Mouse (Mus musculus): ENCODE measurements around the gene Fras1.

DNA sequence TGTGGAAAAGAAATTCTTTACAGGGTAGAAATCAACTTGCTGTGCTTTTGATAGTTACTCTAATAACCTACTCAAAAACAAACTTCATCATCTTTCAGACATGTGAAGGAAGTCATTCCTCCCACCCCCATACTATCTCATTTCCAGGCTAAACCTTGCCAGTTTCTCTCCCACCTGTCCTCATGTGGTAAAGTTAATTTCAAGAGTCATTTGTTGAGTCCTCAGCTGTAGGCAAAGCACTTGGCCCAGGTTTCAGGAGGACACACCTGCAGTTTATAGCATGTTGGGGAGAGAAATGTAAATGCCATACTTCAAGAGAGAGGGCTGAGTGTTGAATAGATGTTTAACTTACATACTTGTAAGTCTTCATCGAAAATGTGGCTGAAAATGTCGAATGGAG, 107.4 kb downstream of the Fras1 start:
- TF ChIP-seq CTCF (IDR thresholded peaks at IDR 0.05; ENCODE audit: extremely low read depth, insufficient read length, insufficient replicate concordance, low read depth, low read length), result no peak
- TF ChIP-seq POLR2A (IDR thresholded peaks at IDR 0.05; ENCODE audit: low read depth, low read length), result no peak
